Mouse (Mus musculus) heart, postnatal 0 days (tissue): ENCODE data around the gene Sbno2. TPM values are rescaled to one million over a fixed set of nuclear protein-coding genes. Genes with fewer than 3 reads are reported as not detected.

Source experiments
- ATAC-seq: fragments of 200-750 bp; cut with Nextera tagmentation; 2 replicates; pipeline ENCODE4 v1.8.0; 2017; ENCODE audit warnings: low read depth, moderate number of reproducible peaks, moderate library complexity; ENCODE audit not compliant: insufficient read depth
- DNase-seq: peaks from one replicate; pipeline ENCODE4 v3.0.0-alpha.2; 2016; ENCODE audit warnings: low spot score
- H3K27ac ChIP-seq: fragments of 300-500 bp; sonication (generic); 2 replicates; pipeline ENCODE4 v1.5.1; 2014; ENCODE audit warnings: low read depth, mild to moderate bottlenecking
- H3K27me3 ChIP-seq: fragments of 300-500 bp; sonication (generic); 2 replicates; pipeline ENCODE4 v1.6.1; 2014; ENCODE audit warnings: low read length, mixed read lengths; ENCODE audit not compliant: control insufficient read depth, insufficient read depth
- H3K36me3 ChIP-seq: fragments of 300-500 bp; sonication (generic); replicated peaks from 2 replicates; pipeline ENCODE4 v1.6.1; 2014; ENCODE audit warnings: low read length, mixed read lengths; ENCODE audit not compliant: control insufficient read depth, insufficient read depth
- H3K4me1 ChIP-seq: fragments of 300-500 bp; sonication (generic); 2 replicates; pipeline ENCODE4 v1.6.1; 2014; ENCODE audit warnings: antibody characterized with exemption; ENCODE audit not compliant: control insufficient read depth, insufficient read depth
- H3K4me2 ChIP-seq: fragments of 300-500 bp; sonication (generic); 2 replicates; pipeline ENCODE4 v1.6.1; 2014; ENCODE audit warnings: low read depth, mild to moderate bottlenecking, low read length, moderate library complexity
- H3K4me3 ChIP-seq: fragments of 300-500 bp; sonication (generic); 2 replicates; pipeline ENCODE4 v1.5.1; 2014; ENCODE audit warnings: low read depth, low read length
- H3K9ac ChIP-seq: fragments of 300-500 bp; sonication (generic); replicated peaks from 2 replicates; pipeline ENCODE4 v1.6.1; 2014; ENCODE audit warnings: low read depth, low read length, mixed read lengths
- H3K9me3 ChIP-seq: fragments of 300-500 bp; sonication (generic); replicated peaks from 2 replicates; pipeline ENCODE4 v1.6.1; 2016; ENCODE audit warnings: low read length; ENCODE audit not compliant: control insufficient read depth
- CTCF ChIP-seq: IDR thresholded peaks from 2 replicates; pipeline ENCODE4 v1.5.1; 2016; ENCODE audit warnings: antibody characterized with exemption, control low read depth, low read depth
- EP300 ChIP-seq: IDR thresholded peaks from 2 replicates; pipeline ENCODE4 v1.6.1; 2016; ENCODE audit warnings: antibody characterized with exemption, low read depth
- WGBS: fragments of 180-500 bp; shearing (Covaris S2); extraction: QIAGEN DNeasy Blood & Tissue Kit; methylation state at CpG from one replicate; pipeline ENCODE4 v1.1.7; 2014; 5-methylcytosine and 5-hydroxymethylcytosine counted together
- polyA plus RNA-seq: library from polyadenylated mRNA; unstranded; fragments of >200 nt; fragmentation: Nextera tagmentation; extraction: Ambion mirVana; gene quantifications from 2 replicates; pipeline ENCODE4 v1.2.1, GENCODE M21; 2015
- total RNA-seq: library from RNA; depleted of rRNA; stranded (reverse); fragments of >200 nt; gene quantifications from 2 replicates; pipeline ENCODE4 v1.2.3, GENCODE M21; 2014; ENCODE audit warnings: low replicate concordance

Sbno2 gene
- total and polyA plus RNA-seq, 2 experiments from 2014 or later, result 6.3 to 21.1 TPM

GRCm38 (mm10) chr10:80074813-80075601, 30.4 kb downstream of the Sbno2 start:
- 19% methylated on average over 28 of the region's 28 CpGs for WGBS
- peak; percentile 57 for ATAC-seq
- Histone ChIP-seq H3K27me3 (no peaks in the 10 kb centered on the region), H3K36me3 (peaks cover 9% of the 10 kb centered on the region), H3K4me2 (peak overlapping the region; percentile 56), H3K4me1 (peaks cover 29% of the 10 kb centered on the region), H3K27ac (peak overlapping the region; percentile 59), H3K9ac (peak overlapping the region; percentile 36), H3K9me3 (no peaks in the 10 kb centered on the region), H3K4me3 (peak overlapping the region; percentile 32)
- TF ChIP-seq EP300 (no peak; the same call in 1 of the 2 replicates), CTCF (peak; percentile 33; the same call in 1 of the 2 replicates)
- peak; percentile 78 for DNase-seq

GRCm38 (mm10) chr10:80072623-80073489, 32.5 kb downstream of the Sbno2 start:
- no peak overlapping the region for H3K9ac ChIP-seq
- 77% methylated on average over 20 of the region's 20 CpGs for WGBS
- peaks cover 29% of the 10 kb centered on the region for H3K4me1 ChIP-seq
- H3K4me2 ChIP-seq, result no peak overlapping the region
- DNase-seq (no peak), ATAC-seq (no peak)
- TF ChIP-seq CTCF, result no peak
- H3K4me3 ChIP-seq, result no peak overlapping the region
- H3K27ac ChIP-seq, result 0 out of 2 replicates have a peak overlapping the region, but pooled peaks have one; percentile 2
- peaks cover 3% of the 10 kb centered on the region; the same call in 1 of the 2 replicates for H3K36me3 ChIP-seq
- H3K27me3 ChIP-seq, result no peaks in the 10 kb centered on the region
- no peaks in the 10 kb centered on the region for H3K9me3 ChIP-seq

- Histone ChIP-seq H3K4me3 (no peak overlapping the region), H3K4me2 (no peak overlapping the region), H3K27me3 (no peaks in the 10 kb centered on the region), H3K36me3 (peaks cover 10% of the 10 kb centered on the region), H3K9me3 (no peaks in the 10 kb centered on the region), H3K27ac (peak overlapping the region; percentile 91), H3K4me1 (peaks cover 29% of the 10 kb centered on the region), H3K9ac (peak overlapping the region; percentile 31; the same call in 1 of the 2 replicates)
- TF ChIP-seq EP300 (no peak), CTCF (no peak)
- ATAC-seq (peak; percentile 10; the same call in 1 of the 2 replicates), DNase-seq (peak; percentile 26)
- WGBS, result 29% methylated on average over 3 of the region's 3 CpGs
Measured at GRCm38 (mm10) chr10:80071516-80071900, 33.9 kb downstream of the Sbno2 start.

- Histone ChIP-seq H3K4me1 (peaks cover 29% of the 10 kb centered on the region), H3K27ac (peak overlapping the region; percentile 91), H3K36me3 (peaks cover 15% of the 10 kb centered on the region), H3K27me3 (no peaks in the 10 kb centered on the region), H3K9me3 (no peaks in the 10 kb centered on the region), H3K9ac (peak overlapping the region; percentile 31; the same call in 1 of the 2 replicates), H3K4me3 (no peak overlapping the region), H3K4me2 (no peak overlapping the region)
- ATAC-seq (peak; percentile 83), DNase-seq (peak; percentile 89)
- 41% methylated on average over 9 of the region's 9 CpGs for WGBS
- TF ChIP-seq CTCF, result no peak
- 0 out of 2 replicates have a peak, but pooled peaks have one; percentile 24 for TF ChIP-seq EP300
Measured at GRCm38 (mm10) chr10:80070837-80071515, 34.4 kb downstream of the Sbno2 start.

- H3K4me3 ChIP-seq, result no peak overlapping the region
- WGBS, result 82% methylated on average over 4 of the region's 4 CpGs
- H3K4me1 ChIP-seq, result peaks cover 22% of the 10 kb centered on the region
- TF ChIP-seq EP300, result no peak
- TF ChIP-seq CTCF, result no peak
- no peak overlapping the region for H3K4me2 ChIP-seq
- DNase-seq (no peak), ATAC-seq (no peak)
- no peak overlapping the region for H3K27ac ChIP-seq
- peaks cover 15% of the 10 kb centered on the region for H3K36me3 ChIP-seq
- H3K27me3 ChIP-seq, result no peaks in the 10 kb centered on the region
- H3K9me3 ChIP-seq, result no peaks in the 10 kb centered on the region
- H3K9ac ChIP-seq, result no peak overlapping the region
Measured at GRCm38 (mm10) chr10:80069948-80070450, 35.4 kb downstream of the Sbno2 start.
